Mouse (Mus musculus) brain, embryonic 14.5 days (tissue): ENCODE measurements at regions not wholly inside any gene's neighbourhood (a gene's known extent, or its start where the extent isn't known, plus 50 kb on each side); places are given as distances from the start of the nearest gene placed in this dataset.

Experiments
- CTCF ChIP-seq: fragments of 200-500 bp; IDR thresholded peaks from 2 replicates; pipeline ENCODE4 v1.5.1; 2012; ENCODE audit warnings: inconsistent platforms, mild to moderate bottlenecking, moderate library complexity, borderline replicate concordance; ENCODE audit not compliant: insufficient read depth, insufficient read length; ENCODE audit errors: extremely low read depth
- POLR2A ChIP-seq: fragments of 200-500 bp; IDR thresholded peaks from 2 replicates; pipeline ENCODE4 v1.6.1; 2012; ENCODE audit warnings: mild to moderate bottlenecking, inconsistent platforms, borderline replicate concordance; ENCODE audit not compliant: poor library complexity, insufficient read depth, insufficient read length, severe bottlenecking; ENCODE audit errors: extremely low read depth

GRCm38 (mm10) chr7:136221620-136222019, 505.5 kb upstream of the Mki67 start:
- TF ChIP-seq POLR2A (no peak), CTCF (no peak)
